Mouse (Mus musculus) embryonic fibroblast, embryonic 13.5 days (primary cell): ENCODE measurements at regions not wholly inside any gene's neighbourhood (a gene's known extent, or its start where the extent isn't known, plus 50 kb on each side); places are given as distances from the start of the nearest gene placed in this dataset.

ENCODE experiments used
- CTCF ChIP-seq: IDR thresholded peaks from 2 replicates; pipeline ENCODE4 v1.5.1; 2011; ENCODE audit warnings: mild to moderate bottlenecking, control low read depth, low read length, moderate library complexity, borderline replicate concordance; ENCODE audit not compliant: insufficient read depth
- POLR2A ChIP-seq: IDR thresholded peaks from 2 replicates; pipeline ENCODE4 v1.6.1; 2011; ENCODE audit warnings: low read depth, mild to moderate bottlenecking, control low read depth, low read length, moderate library complexity

- TF ChIP-seq CTCF (no peak), POLR2A (no peak)
Measured at GRCm38 (mm10) chr5:64472415-64472814, 316.3 kb downstream of the Tbc1d1 start.
